Mouse (Mus musculus) ES-E14 (cell line): Measurements from ENCODE around the gene Nsdhl.

Source experiments
- CHD2 ChIP-seq: IDR thresholded peaks from 2 replicates; pipeline ENCODE4 v1.6.1; 2014; ENCODE audit warnings: mild to moderate bottlenecking, low read depth, low read length, inconsistent platforms
- HCFC1 ChIP-seq: IDR thresholded peaks from 2 replicates; pipeline ENCODE4 v1.6.1; 2012; ENCODE audit warnings: low read length, inconsistent platforms, borderline replicate concordance; ENCODE audit not compliant: insufficient read depth
- MAFK ChIP-seq: IDR thresholded peaks from 2 replicates; pipeline ENCODE4 v1.6.1; 2014; ENCODE audit warnings: mild to moderate bottlenecking, low read depth, low read length, inconsistent platforms; ENCODE audit not compliant: insufficient read depth
- ZC3H11A ChIP-seq: IDR thresholded peaks from 2 replicates; pipeline ENCODE4 v1.6.1; 2012; ENCODE audit warnings: low read depth, mild to moderate bottlenecking, inconsistent platforms, low read length, borderline replicate concordance
- ZNF384 ChIP-seq: IDR thresholded peaks from 2 replicates; pipeline ENCODE4 v1.6.1; 2012; ENCODE audit warnings: low read depth, low read length, inconsistent platforms

DNA sequence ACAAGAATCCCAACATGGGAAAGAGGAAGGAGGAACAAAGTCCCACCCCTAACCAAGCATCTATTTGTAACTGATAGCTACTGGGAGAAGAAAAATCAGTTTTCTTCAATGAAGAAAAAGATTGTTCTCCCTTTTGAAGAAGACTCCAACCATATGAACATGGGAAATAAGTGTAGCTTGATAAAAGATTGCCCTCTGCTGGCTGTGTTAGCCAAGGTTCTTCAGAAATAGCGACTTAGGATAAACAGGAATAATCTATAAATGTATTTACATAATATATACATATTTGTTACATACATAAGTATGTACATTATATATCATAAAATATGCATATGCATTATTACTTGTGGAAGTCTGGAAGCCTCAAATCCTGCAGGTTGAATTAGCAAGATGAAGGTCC is 15.8 kb upstream of the Nsdhl start:
- TF ChIP-seq MAFK = no peak
- no peak for TF ChIP-seq HCFC1
- no peak for TF ChIP-seq ZC3H11A
- TF ChIP-seq ZNF384 = no peak
- TF ChIP-seq CHD2 = no peak
